Mouse (Mus musculus): ENCODE measurements around the gene Sh3bgrl. TPM values are rescaled to one million over a fixed set of nuclear protein-coding genes. Genes with fewer than 3 reads are reported as not detected.
A peak's percentile ranks its signal among the peaks of the same experiment; 100 is the strongest.

Gene Sh3bgrl
- polyA plus RNA-seq, 1 experiment from 2014 or later: 127 TPM

- peak; percentile 95 for ATAC-seq
- H3K27ac ChIP-seq (ENCODE audit: low read length): peak overlapping the region; percentile 75
These were observed 95.8 kb downstream of the Sh3bgrl start for GRCm38 (mm10) chrX:109190969-109191368.

GRCm38 (mm10) chrX:109191436-109191835, 96.3 kb downstream of the Sh3bgrl start:
- Histone ChIP-seq H3K27ac (ENCODE audit: low read length) (peak overlapping the region; percentile 75), H3K27me3 (replicated peaks; ENCODE audit: insufficient read depth, low read length) (no peaks in the 10 kb centered on the region), H3K36me3 (ENCODE audit: insufficient read depth, low read length) (no peaks in the 10 kb centered on the region), H3K9me3 (ENCODE audit: low read length) (no peaks in the 10 kb centered on the region), H3K9ac (replicated peaks; ENCODE audit: low read depth) (no peak overlapping the region), H3K4me2 (replicated peaks; ENCODE audit: low read depth, low read length) (no peak overlapping the region), H3K4me3 (ENCODE audit: low read depth, low read length) (no peak overlapping the region), H3K4me1 (ENCODE audit: insufficient read depth, low read depth, low read length) (no peaks in the 10 kb centered on the region)
- DNase-seq (ENCODE audit: low spot score) (peak; percentile 53), ATAC-seq (peak; percentile 83)
- 39% methylated on average over 4 of the region's 4 CpGs for WGBS
- TF ChIP-seq CTCF (IDR thresholded peaks at IDR 0.05): no peak
- TF ChIP-seq EP300 (IDR thresholded peaks at IDR 0.05): peak; percentile 25; the same call in 1 of the 2 replicates

More at GRCm38 (mm10) chrX:109190969-109191368, 95.8 kb downstream of the Sh3bgrl start:
- Histone ChIP-seq H3K36me3 (ENCODE audit: insufficient read depth, low read length) (no peaks in the 10 kb centered on the region), H3K4me1 (ENCODE audit: insufficient read depth, low read depth, low read length) (no peaks in the 10 kb centered on the region), H3K4me3 (ENCODE audit: low read depth, low read length) (no peak overlapping the region), H3K27me3 (replicated peaks; ENCODE audit: insufficient read depth, low read length) (no peaks in the 10 kb centered on the region), H3K4me2 (replicated peaks; ENCODE audit: low read depth, low read length) (no peak overlapping the region), H3K9me3 (ENCODE audit: low read length) (no peaks in the 10 kb centered on the region), H3K9ac (replicated peaks; ENCODE audit: low read depth) (no peak overlapping the region)
- 36% methylated on average over 4 of the region's 4 CpGs for WGBS
- TF ChIP-seq EP300 (IDR thresholded peaks at IDR 0.05) (0 out of 2 replicates have a peak, but pooled peaks have one; percentile 10), CTCF (IDR thresholded peaks at IDR 0.05) (no peak)
- DNase-seq (ENCODE audit: low spot score): peak; percentile 39

GRCm38 (mm10) chrX:109196468-109196867, 101.3 kb downstream of the Sh3bgrl start, which contains the start of gene Gm6377:
TSS of gene Gm6377 (plus strand) at chrX:109196756.
- DNase-seq (ENCODE audit: low spot score): no peak
- WGBS: 64% methylated on average over 4 of the region's 4 CpGs
- Histone ChIP-seq H3K36me3 (ENCODE audit: insufficient read depth, low read length) (no peaks in the 10 kb centered on the region), H3K4me3 (ENCODE audit: low read depth, low read length) (no peak within 1 kb of the TSS), H3K4me1 (ENCODE audit: insufficient read depth, low read depth, low read length) (no peaks in the 10 kb centered on the region), H3K9ac (replicated peaks; ENCODE audit: low read depth) (no peak within 1 kb of the TSS), H3K4me2 (replicated peaks; ENCODE audit: low read depth, low read length) (no peak within 1 kb of the TSS), H3K27ac (ENCODE audit: low read length) (no peak within 1 kb of the TSS), H3K27me3 (replicated peaks; ENCODE audit: insufficient read depth, low read length) (no peaks in the 10 kb centered on the region), H3K9me3 (ENCODE audit: low read length) (no peaks in the 10 kb centered on the region)
- no peak for ATAC-seq
- no peak for TF ChIP-seq CTCF (IDR thresholded peaks at IDR 0.05)
- no peak for TF ChIP-seq EP300 (IDR thresholded peaks at IDR 0.05)

GRCm38 (mm10) chrX:109207843-109208242, 112.7 kb downstream of the Sh3bgrl start:
- H3K27ac ChIP-seq (ENCODE audit: low read length): no peak overlapping the region
- H3K9me3 ChIP-seq (ENCODE audit: low read length): no peaks in the 10 kb centered on the region
- no peaks in the 10 kb centered on the region for H3K4me1 ChIP-seq (ENCODE audit: insufficient read depth, low read depth, low read length)
- H3K4me3 ChIP-seq (ENCODE audit: low read depth, low read length): no peak overlapping the region
- no peak overlapping the region for H3K4me2 ChIP-seq (replicated peaks; ENCODE audit: low read depth, low read length)
- H3K9ac ChIP-seq (replicated peaks; ENCODE audit: low read depth): no peak overlapping the region
- TF ChIP-seq EP300 (IDR thresholded peaks at IDR 0.05) (no peak), CTCF (IDR thresholded peaks at IDR 0.05) (no peak)
- DNase-seq (ENCODE audit: low spot score) (no peak), ATAC-seq (no peak)
- H3K27me3 ChIP-seq (replicated peaks; ENCODE audit: insufficient read depth, low read length): no peaks in the 10 kb centered on the region
- no peaks in the 10 kb centered on the region for H3K36me3 ChIP-seq (ENCODE audit: insufficient read depth, low read length)

- no peak overlapping the region for H3K9ac ChIP-seq (replicated peaks; ENCODE audit: low read depth)
- 85% methylated on average over 1 of the region's 1 CpGs for WGBS
- H3K4me1 ChIP-seq (ENCODE audit: insufficient read depth, low read depth, low read length): no peaks in the 10 kb centered on the region
- H3K9me3 ChIP-seq (ENCODE audit: low read length): no peaks in the 10 kb centered on the region
- ATAC-seq: no peak
- H3K27ac ChIP-seq (ENCODE audit: low read length): no peak overlapping the region
- no peak for DNase-seq (ENCODE audit: low spot score)
- no peak overlapping the region for H3K4me2 ChIP-seq (replicated peaks; ENCODE audit: low read depth, low read length)
- H3K36me3 ChIP-seq (ENCODE audit: insufficient read depth, low read length): no peaks in the 10 kb centered on the region
- H3K27me3 ChIP-seq (replicated peaks; ENCODE audit: insufficient read depth, low read length): no peaks in the 10 kb centered on the region
- TF ChIP-seq CTCF (IDR thresholded peaks at IDR 0.05) (no peak), EP300 (IDR thresholded peaks at IDR 0.05) (no peak)
- H3K4me3 ChIP-seq (ENCODE audit: low read depth, low read length): no peak overlapping the region
These were observed 133.6 kb downstream of the Sh3bgrl start for GRCm38 (mm10) chrX:109228720-109229119.

- Histone ChIP-seq H3K9me3 (ENCODE audit: low read length) (no peaks in the 10 kb centered on the region), H3K27ac (ENCODE audit: low read length) (no peak overlapping the region), H3K9ac (replicated peaks; ENCODE audit: low read depth) (no peak overlapping the region), H3K4me2 (replicated peaks; ENCODE audit: low read depth, low read length) (no peak overlapping the region), H3K4me3 (ENCODE audit: low read depth, low read length) (no peak overlapping the region), H3K27me3 (replicated peaks; ENCODE audit: insufficient read depth, low read length) (no peaks in the 10 kb centered on the region), H3K4me1 (ENCODE audit: insufficient read depth, low read depth, low read length) (no peaks in the 10 kb centered on the region), H3K36me3 (ENCODE audit: insufficient read depth, low read length) (no peaks in the 10 kb centered on the region)
- no peak for ATAC-seq
- 88% methylated on average over 3 of the region's 3 CpGs for WGBS
- DNase-seq (ENCODE audit: low spot score): no peak
- TF ChIP-seq EP300 (IDR thresholded peaks at IDR 0.05) (no peak), CTCF (IDR thresholded peaks at IDR 0.05) (no peak)
These were observed 140.3 kb downstream of the Sh3bgrl start for GRCm38 (mm10) chrX:109235383-109236036.

Measured in lung, postnatal 0 days (tissue).